Mouse (Mus musculus): ENCODE measurements around the gene Cfap65. TPM values are rescaled to one million over a fixed set of nuclear protein-coding genes. Genes with fewer than 3 reads are reported as not detected.

Cfap65 gene
- total and polyA plus RNA-seq, 3 experiments: not detected

DNA sequence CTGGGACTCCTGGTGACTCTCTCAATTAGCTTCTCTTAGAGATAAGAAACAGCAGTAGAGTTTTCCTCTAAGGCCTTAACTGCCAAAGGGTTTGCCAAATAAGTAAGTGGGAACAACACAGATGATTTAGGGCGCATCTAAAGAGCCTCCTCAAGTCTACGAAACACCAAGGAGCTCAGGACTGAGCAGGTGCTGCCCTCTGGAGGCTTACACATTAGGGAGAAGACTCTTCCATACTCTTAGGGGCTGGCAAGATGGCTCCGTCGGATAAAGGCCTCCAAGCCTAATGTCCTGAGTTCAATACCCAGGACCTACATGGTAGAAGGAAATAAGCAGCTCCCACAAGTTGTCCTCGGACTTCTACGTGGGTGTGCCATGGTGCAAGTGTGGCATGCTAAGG lies 38.2 kb upstream of the Cfap65 start:
- TF ChIP-seq CTCF (IDR thresholded peaks at IDR 0.05 in 2 of 3, conservative IDR thresholded peaks at IDR 0.05 in 1 of 3; ENCODE audit: control insufficient read depth in 1 of 3, insufficient read depth in 1 of 3, low read depth in 2 of 3, low read length in 3 of 3, poor library complexity in 1 of 3, severe bottlenecking in 1 of 3): peak in 2 of 3 experiments; percentile 17 to 28; a peak in 3 of 6 replicates
- no peak for TF ChIP-seq MEF2A (IDR thresholded peaks at IDR 0.05; ENCODE audit: extremely low read depth, insufficient replicate concordance, low read depth, low read length, poor library complexity, severe bottlenecking)
- TF ChIP-seq RAD21 (IDR thresholded peaks at IDR 0.05; ENCODE audit: low read depth, low read length): peak; percentile 5
- no peaks in the 10 kb centered on the region; a peak in 1 of 4 replicates for H3K36me3 ChIP-seq (ENCODE audit: control insufficient read depth in 1 of 2, insufficient read depth in 2 of 2, low read length in 2 of 2)
- H3K4me1 ChIP-seq (ENCODE audit: control insufficient read depth in 1 of 2, insufficient read depth in 2 of 2, low read length in 2 of 2): no peaks in the 10 kb centered on the region
- H3K9me3 ChIP-seq (replicated peaks; ENCODE audit: insufficient read depth, low read length): no peaks in the 10 kb centered on the region
- no peak overlapping the region for H3K4me3 ChIP-seq (ENCODE audit: control insufficient read depth in 1 of 2, insufficient read depth in 1 of 2, low read depth in 2 of 2, low read length in 2 of 2)
- no peaks in the 10 kb centered on the region for H3K79me2 ChIP-seq (ENCODE audit: control insufficient read depth, insufficient read depth, low read length, poor library complexity)
- H3K9ac ChIP-seq (ENCODE audit: control insufficient read depth, low read depth, low read length, poor library complexity, severe bottlenecking): no peak overlapping the region
- no peak overlapping the region for H3K27ac ChIP-seq (ENCODE audit: control insufficient read depth, low read depth, low read length)
- DNase-seq (ENCODE audit: low read depth, low spot score): peak; percentile 10
- no peaks in the 10 kb centered on the region for H3K27me3 ChIP-seq (ENCODE audit: control insufficient read depth in 1 of 2, insufficient read depth in 2 of 2, low read length in 2 of 2)

DNA sequence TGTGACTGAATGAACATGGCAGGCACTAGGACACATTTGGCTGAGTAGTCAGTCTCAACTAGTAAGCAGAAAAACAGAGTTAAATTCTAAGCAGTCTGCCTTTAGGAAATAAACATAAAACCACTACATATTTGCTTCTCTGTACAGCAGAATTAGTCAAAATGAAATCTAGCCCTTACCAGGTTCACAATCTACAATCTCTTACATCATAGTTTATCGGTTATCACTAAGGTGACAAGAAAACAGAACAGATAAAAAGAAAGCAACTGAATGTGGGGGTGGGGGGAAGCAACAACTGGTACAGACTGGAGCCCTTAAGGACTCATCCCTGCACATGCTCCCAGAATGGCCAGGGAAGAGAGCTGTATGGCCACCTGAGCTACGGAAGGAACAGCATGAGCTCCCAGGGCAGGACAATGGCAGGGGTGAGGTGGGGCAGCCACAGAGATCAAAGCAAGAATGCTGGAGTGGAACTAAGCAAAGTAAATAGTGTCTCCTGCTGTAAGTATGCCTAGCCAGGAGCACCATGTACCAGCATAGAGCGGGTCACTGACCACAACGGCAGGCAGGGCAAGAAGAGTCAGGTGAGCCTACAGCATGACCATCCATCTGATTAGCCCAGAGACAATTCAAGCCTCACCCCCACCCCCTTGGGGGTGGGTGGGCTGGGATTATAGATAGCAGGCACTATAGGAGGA lies 36.1 kb upstream of the Cfap65 start:
- Histone ChIP-seq H3K79me2 (ENCODE audit: control insufficient read depth, insufficient read depth, low read length, poor library complexity) (no peaks in the 10 kb centered on the region), H3K4me1 (ENCODE audit: control insufficient read depth in 1 of 2, insufficient read depth in 2 of 2, low read length in 2 of 2) (peaks cover 0 to 8% of the 10 kb centered on the region in 2 experiments; a peak in 1 of 4 replicates)

DNA sequence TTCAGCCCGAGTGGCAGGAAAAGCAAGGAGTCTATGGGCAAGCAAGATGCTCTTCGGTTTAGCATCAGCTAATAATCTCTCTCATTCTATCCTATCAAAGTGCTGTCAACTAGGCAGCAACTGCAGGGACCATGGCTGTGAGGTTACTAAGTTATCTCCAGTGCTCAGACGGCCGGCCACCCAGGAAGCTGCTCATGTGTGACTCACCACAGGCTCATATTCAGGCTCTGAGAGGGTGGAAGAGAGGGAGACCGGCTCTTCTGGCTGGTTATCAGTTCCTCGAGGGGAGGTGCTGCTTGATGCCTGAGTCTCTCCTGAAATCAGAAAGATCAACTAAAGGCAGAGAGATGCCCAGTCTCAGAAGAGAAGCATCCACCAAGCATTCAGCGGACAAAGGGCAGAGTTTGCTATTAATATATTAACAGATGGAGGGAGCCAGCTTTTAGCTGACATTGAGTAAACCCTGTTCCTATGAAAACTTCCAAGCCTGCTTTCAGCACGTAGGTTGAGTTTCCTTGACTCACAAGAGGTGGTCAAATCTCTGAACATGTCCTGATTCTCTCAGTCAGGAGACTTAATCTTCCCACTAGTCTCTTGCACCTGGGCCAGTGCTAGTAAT lies 32.7 kb upstream of the Cfap65 start:
- H3K36me3 ChIP-seq (ENCODE audit: control insufficient read depth in 1 of 2, insufficient read depth in 2 of 2, low read length in 2 of 2): no peaks in the 10 kb centered on the region; a peak in 1 of 4 replicates
- H3K4me1 ChIP-seq (ENCODE audit: control insufficient read depth in 1 of 2, insufficient read depth in 2 of 2, low read length in 2 of 2): peaks cover 0 to 8% of the 10 kb centered on the region in 2 experiments; a peak in 1 of 4 replicates
- DNase-seq (ENCODE audit: low read depth, low spot score): peak; percentile 83
- no peaks in the 10 kb centered on the region for H3K27me3 ChIP-seq (ENCODE audit: control insufficient read depth in 1 of 2, insufficient read depth in 2 of 2, low read length in 2 of 2)
- H3K79me2 ChIP-seq (ENCODE audit: control insufficient read depth, insufficient read depth, low read length, poor library complexity): no peaks in the 10 kb centered on the region
- no peak overlapping the region for H3K9ac ChIP-seq (ENCODE audit: control insufficient read depth, low read depth, low read length, poor library complexity, severe bottlenecking)
- no peak overlapping the region for H3K27ac ChIP-seq (ENCODE audit: control insufficient read depth, low read depth, low read length)
- no peaks in the 10 kb centered on the region for H3K9me3 ChIP-seq (replicated peaks; ENCODE audit: insufficient read depth, low read length)
- no peak for TF ChIP-seq KAT2A (conservative IDR thresholded peaks at IDR 0.05; ENCODE audit: low read depth, low read length)
- peak; percentile 13; the same call in 1 of the 2 replicates for TF ChIP-seq TCF12 (IDR thresholded peaks at IDR 0.05; ENCODE audit: low read depth, low read length)
- peak; percentile 60 for TF ChIP-seq TAL1 (IDR thresholded peaks at IDR 0.05; ENCODE audit: low read length)
- TF ChIP-seq HCFC1 (IDR thresholded peaks at IDR 0.05; ENCODE audit: low read depth, low read length): no peak
- TF ChIP-seq JUND (IDR thresholded peaks at IDR 0.05; ENCODE audit: low read depth, low read length): peak; percentile 31; the same call in 1 of the 2 replicates
- peak; percentile 51; the same call in 1 of the 2 replicates for TF ChIP-seq GATA1 (IDR thresholded peaks at IDR 0.05; ENCODE audit: low read depth, low read length)
- TF ChIP-seq EP300 (IDR thresholded peaks at IDR 0.05; ENCODE audit: low read depth in 1 of 2, low read length in 2 of 2): peak; percentile 44 to 65
- no peak overlapping the region for H3K4me3 ChIP-seq (ENCODE audit: control insufficient read depth in 1 of 2, insufficient read depth in 1 of 2, low read depth in 2 of 2, low read length in 2 of 2)

More for the DNA sequence above, 36.1 kb upstream of the Cfap65 start:
- no peak overlapping the region for H3K4me3 ChIP-seq (ENCODE audit: control insufficient read depth in 1 of 2, insufficient read depth in 1 of 2, low read depth in 2 of 2, low read length in 2 of 2)
- no peaks in the 10 kb centered on the region for H3K9me3 ChIP-seq (replicated peaks; ENCODE audit: insufficient read depth, low read length)
- TF ChIP-seq MXI1 (IDR thresholded peaks at IDR 0.05; ENCODE audit: low read depth, low read length): no peak
- TF ChIP-seq MEF2A (IDR thresholded peaks at IDR 0.05; ENCODE audit: extremely low read depth, insufficient replicate concordance, low read depth, low read length, poor library complexity, severe bottlenecking): no peak
- no peak for TF ChIP-seq E2F4 (IDR thresholded peaks at IDR 0.05; ENCODE audit: borderline replicate concordance, low read depth, low read length)
- no peak for TF ChIP-seq USF2 (IDR thresholded peaks at IDR 0.05; ENCODE audit: borderline replicate concordance in 1 of 2, insufficient read depth in 1 of 2, low read depth in 1 of 2, low read length in 2 of 2)
- no peak for TF ChIP-seq TCF12 (IDR thresholded peaks at IDR 0.05; ENCODE audit: low read depth, low read length)
- TF ChIP-seq GABPA (IDR thresholded peaks at IDR 0.05; ENCODE audit: low read depth, low read length): no peak
- no peak for TF ChIP-seq CHD2 (IDR thresholded peaks at IDR 0.05; ENCODE audit: low read length)
- H3K9ac ChIP-seq (ENCODE audit: control insufficient read depth, low read depth, low read length, poor library complexity, severe bottlenecking): no peak overlapping the region
- no peak for DNase-seq (ENCODE audit: low read depth, low spot score)
- H3K36me3 ChIP-seq (ENCODE audit: control insufficient read depth in 1 of 2, insufficient read depth in 2 of 2, low read length in 2 of 2): no peaks in the 10 kb centered on the region; a peak in 1 of 4 replicates
- H3K27me3 ChIP-seq (ENCODE audit: control insufficient read depth in 1 of 2, insufficient read depth in 2 of 2, low read length in 2 of 2): no peaks in the 10 kb centered on the region
- no peak overlapping the region for H3K27ac ChIP-seq (ENCODE audit: control insufficient read depth, low read depth, low read length)

Measured in MEL (cell line).